Mouse (Mus musculus) heart, embryonic 11.5 days (tissue): ENCODE results near the gene Trim47. TPM values are rescaled to one million over a fixed set of nuclear protein-coding genes. Genes with fewer than 3 reads are reported as not detected.
A peak's percentile ranks its signal among the peaks of the same experiment; 100 is the strongest.

Source experiments
- ATAC-seq: fragments of 200-750 bp; cut with Nextera tagmentation; replicated peaks from 2 replicates; pipeline ENCODE4 v1.8.0; 2017; ENCODE audit warnings: moderate library complexity; ENCODE audit not compliant: insufficient number of reproducible peaks, low FRiP score, low TSS enrichment
- H3K27ac ChIP-seq: fragments of 300-500 bp; sonication (generic); 2 replicates; pipeline ENCODE4 v1.5.1; 2014; ENCODE audit warnings: mild to moderate bottlenecking, low read depth, low read length
- H3K27me3 ChIP-seq: fragments of 300-500 bp; sonication (generic); 2 replicates; pipeline ENCODE4 v1.6.1; 2014; ENCODE audit warnings: mild to moderate bottlenecking, low read length, mixed read lengths; ENCODE audit not compliant: control insufficient read depth, insufficient read depth
- H3K36me3 ChIP-seq: fragments of 300-500 bp; sonication (generic); 2 replicates; pipeline ENCODE4 v1.6.1; 2014; ENCODE audit warnings: mild to moderate bottlenecking, low read length, moderate library complexity, mixed read lengths; ENCODE audit not compliant: control insufficient read depth, insufficient read depth
- H3K4me1 ChIP-seq: fragments of 300-500 bp; sonication (generic); 2 replicates; pipeline ENCODE4 v1.6.1; 2014; ENCODE audit warnings: low read length; ENCODE audit not compliant: control insufficient read depth, insufficient read depth
- H3K4me2 ChIP-seq: fragments of 300-500 bp; sonication (generic); 2 replicates; pipeline ENCODE4 v1.6.1; 2014; ENCODE audit warnings: mild to moderate bottlenecking, moderate library complexity
- H3K4me3 ChIP-seq: fragments of 300-500 bp; sonication (generic); 2 replicates; pipeline ENCODE4 v1.5.1; 2014; ENCODE audit warnings: low read depth, low read length
- H3K9ac ChIP-seq: fragments of 300-500 bp; sonication (generic); 2 replicates; pipeline ENCODE4 v1.6.1; 2014; ENCODE audit warnings: mild to moderate bottlenecking, low read depth, low read length, moderate library complexity
- H3K9me3 ChIP-seq: fragments of 300-500 bp; sonication (generic); replicated peaks from 2 replicates; pipeline ENCODE4 v1.6.1; 2016; ENCODE audit warnings: low read length; ENCODE audit not compliant: control insufficient read depth
- WGBS: fragments of 180-500 bp; shearing (Covaris S2); extraction: QIAGEN DNeasy Blood & Tissue Kit; methylation state at CpG from one replicate; pipeline ENCODE4 v1.1.7; 2014; ENCODE audit not compliant: insufficient replicate concordance; 5-methylcytosine and 5-hydroxymethylcytosine counted together
- polyA plus RNA-seq: library from polyadenylated mRNA; unstranded; fragments of >200 nt; fragmentation: Nextera tagmentation; extraction: Ambion mirVana; gene quantifications from 2 replicates; pipeline ENCODE4 v1.2.1, GENCODE M21; 2014

The Trim47 gene
- polyA plus RNA-seq, 1 experiment from 2014 or later, result 38.3 TPM

DNA sequence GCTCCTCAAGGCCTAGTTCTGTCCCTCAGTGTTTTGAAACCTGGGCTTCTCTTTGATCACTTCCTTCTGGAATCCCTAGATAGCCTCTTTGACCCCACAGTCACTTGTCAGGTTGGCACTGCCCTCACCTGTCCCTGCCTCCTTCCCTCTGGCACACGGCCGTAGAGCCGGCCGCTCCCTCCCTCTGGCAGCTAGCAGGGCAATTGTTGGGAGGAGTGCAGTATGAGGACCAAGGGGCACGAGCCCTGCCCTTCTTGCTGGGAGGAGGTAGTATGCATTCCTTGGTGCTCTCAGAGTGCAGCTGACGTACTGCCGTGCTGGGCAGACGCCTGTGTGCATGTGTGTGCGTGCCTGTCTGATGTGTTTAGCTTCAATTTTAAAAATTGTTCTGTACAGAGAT, 66.4 kb downstream of the Trim47 start:
- no peak overlapping the region for H3K4me2 ChIP-seq
- no peaks in the 10 kb centered on the region for H3K9me3 ChIP-seq
- H3K4me1 ChIP-seq, result peaks cover 19% of the 10 kb centered on the region
- WGBS, result 89% methylated on average over 9 of the region's 9 CpGs
- H3K36me3 ChIP-seq, result peaks cover 42% of the 10 kb centered on the region
- no peaks in the 10 kb centered on the region for H3K27me3 ChIP-seq
- ATAC-seq, result no peak
- H3K9ac ChIP-seq, result no peak overlapping the region
- no peak overlapping the region for H3K27ac ChIP-seq
- H3K4me3 ChIP-seq, result no peak overlapping the region

DNA sequence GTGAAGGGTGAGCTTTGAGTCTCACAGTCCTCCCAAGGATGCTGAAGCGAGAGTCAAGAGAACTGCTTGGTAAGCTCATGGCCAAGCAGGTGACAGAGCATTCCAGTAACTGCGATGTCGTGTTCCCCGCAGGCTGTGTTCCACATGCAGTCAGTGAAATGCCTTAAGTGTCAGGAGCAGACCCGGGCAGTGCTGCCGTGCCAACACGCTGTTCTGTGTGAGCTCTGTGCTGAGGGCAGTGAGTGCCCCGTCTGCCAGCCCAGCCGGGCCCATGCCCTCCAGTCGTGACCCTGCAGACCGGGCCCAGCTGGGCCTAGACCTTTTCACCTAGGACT, 67.4 kb downstream of the Trim47 start:
- 95% methylated on average over 11 of the region's 11 CpGs for WGBS
- H3K4me2 ChIP-seq, result no peak overlapping the region
- no peak overlapping the region for H3K9ac ChIP-seq
- no peak for ATAC-seq
- peaks cover 51% of the 10 kb centered on the region for H3K36me3 ChIP-seq
- H3K9me3 ChIP-seq, result no peaks in the 10 kb centered on the region
- H3K27ac ChIP-seq, result no peak overlapping the region
- H3K4me3 ChIP-seq, result no peak overlapping the region
- H3K4me1 ChIP-seq, result peaks cover 19% of the 10 kb centered on the region
- no peaks in the 10 kb centered on the region for H3K27me3 ChIP-seq

DNA sequence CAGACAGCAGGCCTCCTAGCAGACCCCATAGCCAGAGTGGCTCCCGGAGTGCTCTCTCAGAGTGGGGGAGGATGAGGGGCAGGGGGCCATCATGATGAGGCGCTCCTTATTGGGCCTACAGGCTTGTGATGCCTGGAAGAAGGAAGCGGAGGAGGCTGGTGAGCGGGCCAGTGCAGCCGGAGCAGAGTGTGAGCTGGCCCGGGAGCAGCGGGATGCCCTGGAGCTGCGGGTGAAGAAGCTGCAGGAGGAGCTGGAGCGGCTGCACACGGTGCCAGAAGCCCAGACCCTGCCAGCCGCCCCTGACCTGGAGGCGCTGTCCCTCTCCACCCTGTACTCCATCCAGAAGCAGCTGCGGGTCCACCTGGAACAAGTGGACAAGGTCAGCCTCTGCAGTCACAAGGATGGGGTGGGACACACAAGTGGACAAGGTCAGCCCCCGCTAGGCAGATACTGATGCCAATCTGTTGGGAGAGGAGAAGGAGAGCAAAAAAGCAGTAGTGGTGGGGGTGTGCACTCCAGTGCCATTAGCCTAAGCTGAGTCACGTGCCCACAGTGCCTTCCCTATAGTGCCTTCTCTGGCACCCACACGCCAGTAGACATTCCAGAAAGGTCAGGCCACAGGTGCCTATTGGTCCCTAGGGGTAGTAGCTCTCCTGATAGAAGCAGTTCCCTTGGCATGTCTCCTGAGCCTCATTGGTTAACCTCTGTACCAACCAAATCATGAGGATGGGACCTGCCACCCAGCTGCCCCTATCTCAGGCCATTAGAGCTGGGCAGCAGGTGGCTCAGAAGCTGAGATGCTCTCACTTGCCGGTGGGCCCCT, 67.9 kb downstream of the Trim47 start:
- Histone ChIP-seq H3K27ac (no peak overlapping the region), H3K4me2 (no peak overlapping the region), H3K36me3 (peaks cover 57% of the 10 kb centered on the region), H3K9me3 (no peaks in the 10 kb centered on the region), H3K27me3 (no peaks in the 10 kb centered on the region), H3K9ac (no peak overlapping the region), H3K4me1 (peaks cover 19% of the 10 kb centered on the region), H3K4me3 (no peak overlapping the region)
- ATAC-seq, result no peak
- 89% methylated on average over 17 of the region's 17 CpGs for WGBS

DNA sequence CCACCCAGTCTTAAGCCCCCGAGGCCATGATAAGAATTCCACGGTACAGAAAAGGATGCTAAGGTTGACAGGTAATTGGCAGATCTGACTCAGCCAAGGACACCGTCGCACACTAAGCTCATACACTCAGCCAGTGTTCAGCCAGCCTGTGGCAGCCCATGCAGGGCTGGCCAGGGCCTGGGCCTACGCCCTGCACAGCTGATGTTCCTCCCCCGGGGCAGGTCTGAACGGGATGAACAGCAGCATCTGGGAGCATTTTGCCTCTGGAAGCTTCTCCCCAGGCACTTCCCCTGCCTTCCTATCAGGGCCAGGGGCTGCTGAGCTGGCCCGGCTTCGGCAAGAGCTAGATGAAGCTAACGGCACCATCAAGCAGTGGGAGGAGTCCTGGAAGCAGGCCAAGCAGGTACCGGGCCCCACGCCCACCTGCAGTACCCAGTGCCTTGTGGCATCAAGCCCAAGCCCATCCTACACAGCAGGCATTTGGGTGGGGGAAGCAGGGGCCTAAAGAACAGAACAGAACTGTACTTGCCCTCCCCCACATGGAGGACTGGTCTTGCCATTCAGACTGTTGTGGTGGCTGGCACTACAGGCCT, 68.9 kb downstream of the Trim47 start:
- no peak overlapping the region for H3K9ac ChIP-seq
- no peak overlapping the region for H3K4me3 ChIP-seq
- H3K4me2 ChIP-seq, result no peak overlapping the region
- ATAC-seq, result no peak
- H3K27me3 ChIP-seq, result no peaks in the 10 kb centered on the region
- WGBS, result 73% methylated on average over 12 of the region's 12 CpGs
- peaks cover 64% of the 10 kb centered on the region for H3K36me3 ChIP-seq
- H3K4me1 ChIP-seq, result peaks cover 19% of the 10 kb centered on the region
- no peaks in the 10 kb centered on the region for H3K9me3 ChIP-seq
- H3K27ac ChIP-seq, result no peak overlapping the region

DNA sequence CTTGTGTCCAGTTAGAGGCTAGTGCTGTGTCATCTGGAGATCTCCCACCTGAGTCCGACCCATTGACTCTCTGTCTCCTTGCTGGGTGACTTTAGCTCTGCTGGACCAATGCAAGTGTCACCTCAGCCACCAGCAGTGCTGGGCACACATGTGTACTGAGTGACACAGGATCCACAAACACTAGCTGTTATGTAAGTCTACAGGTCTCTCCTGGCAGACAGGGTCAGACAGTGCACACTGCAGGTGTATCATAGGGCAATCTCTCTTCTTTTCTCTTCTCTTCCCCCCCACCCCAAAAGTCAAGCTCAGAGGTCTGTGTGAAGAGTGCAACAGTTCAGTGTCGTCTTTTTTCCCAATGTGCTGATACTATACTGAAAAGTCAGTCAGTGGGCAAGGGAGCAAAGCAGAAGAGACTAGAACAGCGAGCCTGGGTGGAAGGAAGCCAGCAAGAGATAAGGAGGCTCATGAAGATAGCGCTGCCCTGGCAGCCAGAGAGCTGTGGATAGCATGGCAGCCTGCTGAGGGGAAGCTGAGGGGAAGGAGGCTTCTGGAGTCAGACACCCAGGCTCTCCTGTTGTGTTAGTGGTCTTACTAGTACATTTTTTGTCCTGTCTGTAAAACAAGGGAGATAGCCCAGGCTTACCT, 69.7 kb downstream of the Trim47 start:
- Histone ChIP-seq H3K9ac (no peak overlapping the region), H3K27ac (peak overlapping the region; percentile 35; the same call in 1 of the 2 replicates), H3K4me2 (no peak overlapping the region), H3K4me3 (no peak overlapping the region), H3K4me1 (peaks cover 19% of the 10 kb centered on the region), H3K27me3 (no peaks in the 10 kb centered on the region), H3K36me3 (peaks cover 70% of the 10 kb centered on the region), H3K9me3 (no peaks in the 10 kb centered on the region)
- ATAC-seq, result no peak
- WGBS, result 35% methylated on average over 4 of the region's 4 CpGs

DNA sequence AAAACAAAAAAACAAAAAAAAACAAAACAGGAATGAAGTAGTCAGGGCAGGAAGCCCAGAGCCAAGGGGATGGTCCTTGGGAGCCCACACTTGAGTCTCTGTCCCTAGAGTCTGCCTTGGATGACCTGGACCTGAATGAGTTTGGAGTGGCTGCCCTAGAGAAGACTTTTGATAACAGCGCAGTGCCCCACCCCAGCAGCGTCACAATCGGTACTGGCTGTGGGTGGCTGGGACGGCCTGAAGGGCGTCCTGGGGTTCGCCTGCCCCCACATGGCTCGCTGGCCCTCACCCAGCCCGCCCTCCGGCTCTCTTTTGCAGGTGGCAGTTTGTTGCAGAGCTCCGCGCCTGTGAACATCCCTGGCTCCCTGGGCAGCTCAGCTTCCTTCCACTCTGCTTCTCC, 71.1 kb downstream of the Trim47 start:
- Histone ChIP-seq H3K9ac (no peak overlapping the region), H3K4me1 (peaks cover 19% of the 10 kb centered on the region), H3K4me3 (no peak overlapping the region), H3K27me3 (no peaks in the 10 kb centered on the region), H3K9me3 (no peaks in the 10 kb centered on the region), H3K4me2 (no peak overlapping the region), H3K36me3 (peaks cover 63% of the 10 kb centered on the region), H3K27ac (no peak overlapping the region)
- ATAC-seq, result no peak
- WGBS, result 84% methylated on average over 11 of the region's 11 CpGs

Other genes with a start within 250 kb of the Trim47 start
- 19.6 and 21.8 TPM in 2 replicates for gene Smim5, start 227.2 kb downstream of the Trim47 start, polyA plus RNA-seq
- gene Smim6, start 215.2 kb downstream of the Trim47 start, polyA plus RNA-seq, result 0.46 and 1.2 TPM in 2 replicates
- 27.9 and 28.3 TPM in 2 replicates for gene Sap30bp, start 193.9 kb downstream of the Trim47 start, polyA plus RNA-seq
- 12.3 and 13.0 TPM in 2 replicates for gene Recql5, start 193.7 kb downstream of the Trim47 start, polyA plus RNA-seq
- gene Itgb4, start 152.5 kb downstream of the Trim47 start, polyA plus RNA-seq, result 0.51 and 0.80 TPM in 2 replicates
- gene Galk1, start 114.5 kb downstream of the Trim47 start, polyA plus RNA-seq, result 137 and 151 TPM in 2 replicates
- gene H3f3b, start 99.2 kb downstream of the Trim47 start, polyA plus RNA-seq, result 734 and 757 TPM in 2 replicates
- gene Unk, start 96.9 kb downstream of the Trim47 start, polyA plus RNA-seq, result 18.7 and 20.0 TPM in 2 replicates
- gene Unc13d, start 49.2 kb downstream of the Trim47 start, polyA plus RNA-seq, result 2.3 and 2.6 TPM in 2 replicates
- gene Wbp2, start 40.2 kb downstream of the Trim47 start, polyA plus RNA-seq, result 129 and 144 TPM in 2 replicates
- gene Trim65, start 3.9 kb upstream of the Trim47 start, polyA plus RNA-seq, result 3.9 and 4.5 TPM in 2 replicates
- gene Mrpl38, start 11.7 kb upstream of the Trim47 start, polyA plus RNA-seq, result 109 and 116 TPM in 2 replicates
- 20.3 and 20.6 TPM in 2 replicates for gene Fbf1, start 41.0 kb upstream of the Trim47 start, polyA plus RNA-seq
- 74.0 and 76.4 TPM in 2 replicates for gene Ten1, start 71.6 kb upstream of the Trim47 start, polyA plus RNA-seq
- 29.3 and 32.3 TPM in 2 replicates for gene Acox1, start 71.8 kb upstream of the Trim47 start, polyA plus RNA-seq
- gene Evpl, start 110.9 kb upstream of the Trim47 start, polyA plus RNA-seq, result 0.26 and 0.31 TPM in 2 replicates
- gene Srp68, start 147.0 kb upstream of the Trim47 start, polyA plus RNA-seq, result 61.5 and 61.9 TPM in 2 replicates
- gene Galr2, start 153.7 kb upstream of the Trim47 start, polyA plus RNA-seq, result 0.16 TPM in 1 of 2 replicates, not detected in the other
- gene Exoc7, start 180.0 kb upstream of the Trim47 start, polyA plus RNA-seq, result 42.5 and 46.6 TPM in 2 replicates
- gene Foxj1, start 208.2 kb upstream of the Trim47 start, polyA plus RNA-seq, result 0.07 TPM in 1 of 2 replicates, not detected in the other